Mouse (Mus musculus): ENCODE data around the gene Usp9y. TPM values are rescaled to one million over a fixed set of nuclear protein-coding genes. Genes with fewer than 3 reads are reported as not detected.

Gene Usp9y
- polyA plus RNA-seq (2015; fragmentation: Nextera tagmentation; extraction: Ambion mirVana) = not detected in 2 replicates

GRCm38 (mm10) chrY:1459682-1460081 lies at the start of gene Usp9y:
Gene Usp9y (minus strand): TSS chrY:1459782.
- H3K4me1 ChIP-seq (ENCODE audit: insufficient read depth, low read length) = no peaks in the 10 kb centered on the region
- no peaks in the 10 kb centered on the region for H3K36me3 ChIP-seq (ENCODE audit: insufficient read depth, low read length)
- H3K27ac ChIP-seq (ENCODE audit: low read length) = no peak within 1 kb of the TSS
- H3K4me2 ChIP-seq (replicated peaks; ENCODE audit: low read depth, low read length) = no peak within 1 kb of the TSS
- ATAC-seq (ENCODE audit: low FRiP score, low TSS enrichment) = no peak
- no peak within 1 kb of the TSS for H3K4me3 ChIP-seq (ENCODE audit: low read length)
- no peaks in the 10 kb centered on the region for H3K9me3 ChIP-seq (ENCODE audit: low read length)
- no peaks in the 10 kb centered on the region for H3K27me3 ChIP-seq (ENCODE audit: insufficient read depth, low read length)
- 95% methylated on average over 9 of the region's 13 CpGs for WGBS
- no peak within 1 kb of the TSS for H3K9ac ChIP-seq (replicated peaks; ENCODE audit: low read length)

GRCm38 (mm10) chrY:1293708-1294107 lies 165.9 kb downstream of the Usp9y start:
- no peak for ATAC-seq (ENCODE audit: low FRiP score, low TSS enrichment)
- Histone ChIP-seq H3K9ac (replicated peaks; ENCODE audit: low read length) (no peak overlapping the region), H3K36me3 (ENCODE audit: insufficient read depth, low read length) (no peaks in the 10 kb centered on the region), H3K27me3 (ENCODE audit: insufficient read depth, low read length) (no peaks in the 10 kb centered on the region), H3K4me3 (ENCODE audit: low read length) (no peak overlapping the region), H3K27ac (ENCODE audit: low read length) (no peak overlapping the region), H3K9me3 (ENCODE audit: low read length) (no peaks in the 10 kb centered on the region), H3K4me2 (replicated peaks; ENCODE audit: low read depth, low read length) (no peak overlapping the region), H3K4me1 (ENCODE audit: insufficient read depth, low read length) (no peaks in the 10 kb centered on the region)

- H3K27ac ChIP-seq (ENCODE audit: low read length) = peak within 1 kb of the TSS; percentile 63
- WGBS = 0% methylated on average over 14 of the region's 31 CpGs
- H3K9me3 ChIP-seq (ENCODE audit: low read length) = no peaks in the 10 kb centered on the region
- ATAC-seq (ENCODE audit: low FRiP score, low TSS enrichment) = peak; percentile 89
- peak within 1 kb of the TSS; percentile 48 for H3K4me3 ChIP-seq (ENCODE audit: low read length)
- no peaks in the 10 kb centered on the region for H3K27me3 ChIP-seq (ENCODE audit: insufficient read depth, low read length)
- no peaks in the 10 kb centered on the region for H3K36me3 ChIP-seq (ENCODE audit: insufficient read depth, low read length)
- H3K4me2 ChIP-seq (replicated peaks; ENCODE audit: low read depth, low read length) = no peak within 1 kb of the TSS
- no peaks in the 10 kb centered on the region for H3K4me1 ChIP-seq (ENCODE audit: insufficient read depth, low read length)
- peak within 1 kb of the TSS; percentile 53 for H3K9ac ChIP-seq (replicated peaks; ENCODE audit: low read length)
Measured at GRCm38 (mm10) chrY:1286171-1286795, 173.3 kb downstream of the Usp9y start, which contains the start of gene Ddx3y. Gene Ddx3y (minus strand): TSS chrY:1286629.

- 0% methylated on average over 9 of the region's 12 CpGs for WGBS
- H3K9me3 ChIP-seq (ENCODE audit: low read length) = no peaks in the 10 kb centered on the region
- H3K4me1 ChIP-seq (ENCODE audit: insufficient read depth, low read length) = no peaks in the 10 kb centered on the region
- ATAC-seq (ENCODE audit: low FRiP score, low TSS enrichment) = no peak
- peak overlapping the region; percentile 53 for H3K9ac ChIP-seq (replicated peaks; ENCODE audit: low read length)
- H3K36me3 ChIP-seq (ENCODE audit: insufficient read depth, low read length) = no peaks in the 10 kb centered on the region
- peak overlapping the region; percentile 48 for H3K4me3 ChIP-seq (ENCODE audit: low read length)
- H3K27me3 ChIP-seq (ENCODE audit: insufficient read depth, low read length) = no peaks in the 10 kb centered on the region
- no peak overlapping the region for H3K4me2 ChIP-seq (replicated peaks; ENCODE audit: low read depth, low read length)
- peak overlapping the region; percentile 63 for H3K27ac ChIP-seq (ENCODE audit: low read length)
Measured at GRCm38 (mm10) chrY:1285735-1286134, 173.8 kb downstream of the Usp9y start.

Other genes starting within 250 kb of the Usp9y start
- gene Uty, start 214.0 kb downstream of the Usp9y start, polyA plus RNA-seq (2015; fragmentation: Nextera tagmentation; extraction: Ambion mirVana) = 8.0 and 14.6 TPM in 2 replicates
- gene Ddx3y, start 173.2 kb downstream of the Usp9y start, polyA plus RNA-seq (2015; fragmentation: Nextera tagmentation; extraction: Ambion mirVana) = 14.7 and 27.6 TPM in 2 replicates

Measured in kidney, embryonic 16.5 days (tissue).